In genomic region chr9:75760075-75760474, GRCm38 (mm10) we compare ENCODE assay signal across 9 mouse cellular contexts. TPM values are rescaled to one million over a fixed set of nuclear protein-coding genes. Genes with fewer than 3 reads are reported as not detected.
A peak's percentile ranks its signal among the peaks of the same experiment; 100 is the strongest.
DNase-seq lines count a peak whose midpoint lies in the region; ATAC-seq and TF ChIP-seq lines count a peak whose summit lies in the region.
"Had no signal": no experiment of that assay in that cellular context is flagged by ENCODE, and none has a peak within 500 bp of the region (broad histone marks: within the 10 kb centered on the region; RNA-seq: fewer than 3 reads in every experiment).

No protein-coding gene starts in this region.

- no peaks in the 10 kb centered on the region for H3K9me3 ChIP-seq in hindbrain, embryonic 14.5 days (ENCODE audit: control insufficient read depth, low read length)
- H3K9me3 ChIP-seq in hindbrain, embryonic 10.5 days = no peaks in the 10 kb centered on the region
- H3K9me3 ChIP-seq in midbrain, postnatal 0 days (ENCODE audit: low read length) = no peaks in the 10 kb centered on the region
- no peaks in the 10 kb centered on the region for H3K9me3 ChIP-seq in midbrain, embryonic 10.5 days (replicated peaks)
- H3K9me3 ChIP-seq: limb, embryonic 13.5 days; stomach, embryonic 15.5 days had no signal

- H3K4me2 ChIP-seq in hindbrain, embryonic 14.5 days (replicated peaks) = no peak overlapping the region
- H3K4me2 ChIP-seq in midbrain, postnatal 0 days (ENCODE audit: low read depth, low read length, poor library complexity, severe bottlenecking) = no peak overlapping the region
- H3K4me2 ChIP-seq: limb, embryonic 13.5 days; stomach, embryonic 15.5 days had no signal

- H3K36me3 ChIP-seq in hindbrain, embryonic 14.5 days (replicated peaks; ENCODE audit: control insufficient read depth, insufficient read depth) = no peaks in the 10 kb centered on the region
- H3K36me3 ChIP-seq in hindbrain, embryonic 10.5 days = no peaks in the 10 kb centered on the region
- H3K36me3 ChIP-seq in midbrain, postnatal 0 days (ENCODE audit: insufficient read depth, low read length) = no peaks in the 10 kb centered on the region
- no peaks in the 10 kb centered on the region for H3K36me3 ChIP-seq in midbrain, embryonic 10.5 days
- H3K36me3 ChIP-seq: limb, embryonic 13.5 days; stomach, embryonic 15.5 days had no signal

- H3K4me3 ChIP-seq in hindbrain, embryonic 14.5 days (replicated peaks; ENCODE audit: low read length) = no peak overlapping the region
- no peak overlapping the region for H3K4me3 ChIP-seq in hindbrain, embryonic 10.5 days
- no peak overlapping the region for H3K4me3 ChIP-seq in midbrain, postnatal 0 days (ENCODE audit: low read depth, low read length)
- H3K4me3 ChIP-seq in midbrain, embryonic 10.5 days = no peak overlapping the region
- H3K4me3 ChIP-seq: limb, embryonic 13.5 days; stomach, embryonic 15.5 days had no signal

- no peaks in the 10 kb centered on the region for H3K27me3 ChIP-seq in hindbrain, embryonic 14.5 days (ENCODE audit: control insufficient read depth, insufficient read depth, low read length)
- no peaks in the 10 kb centered on the region for H3K27me3 ChIP-seq in hindbrain, embryonic 10.5 days (ENCODE audit: insufficient read depth, poor library complexity, severe bottlenecking)
- H3K27me3 ChIP-seq in midbrain, postnatal 0 days (ENCODE audit: insufficient read depth, low read length) = no peaks in the 10 kb centered on the region
- no peaks in the 10 kb centered on the region for H3K27me3 ChIP-seq in midbrain, embryonic 10.5 days (ENCODE audit: low read depth, poor library complexity, severe bottlenecking)
- H3K27me3 ChIP-seq: stomach, embryonic 15.5 days had no signal

- peak; percentile 71 for TF ChIP-seq CTCF in midbrain, postnatal 0 days (IDR thresholded peaks at IDR 0.05)

- no peak for ATAC-seq in hindbrain, embryonic 14.5 days (ENCODE audit: low FRiP score)
- ATAC-seq in midbrain, postnatal 0 days (ENCODE audit: low FRiP score) = no peak
- peak; percentile 71; the same call in 1 of the 2 replicates for ATAC-seq in megakaryocyte-erythroid progenitor cell, adult 5-6 weeks (replicated peaks; ENCODE audit: low FRiP score, low TSS enrichment, poor library complexity, severe bottlenecking)

- peak; percentile 58 for DNase-seq in hindbrain, embryonic 14.5 days (ENCODE audit: low spot score)
- no peak for DNase-seq in hindbrain, embryonic 10.5 days (ENCODE audit: low spot score)
- DNase-seq in midbrain, postnatal 0 days (ENCODE audit: low spot score) = peak; percentile 26
- no peak for DNase-seq in midbrain, embryonic 10.5 days (ENCODE audit: low spot score)
- DNase-seq in adipocyte (ENCODE audit: low spot score) = peak; percentile 40
- DNase-seq in cerebellum, adult 9-10 months = no peak

- H3K4me1 ChIP-seq in hindbrain, embryonic 14.5 days (replicated peaks; ENCODE audit: control insufficient read depth, insufficient read depth, low read length) = no peaks in the 10 kb centered on the region
- no peaks in the 10 kb centered on the region for H3K4me1 ChIP-seq in hindbrain, embryonic 10.5 days (replicated peaks)
- no peaks in the 10 kb centered on the region for H3K4me1 ChIP-seq in midbrain, postnatal 0 days (ENCODE audit: insufficient read depth, low read length)
- H3K4me1 ChIP-seq in midbrain, embryonic 10.5 days = no peaks in the 10 kb centered on the region
- H3K4me1 ChIP-seq: limb, embryonic 13.5 days; stomach, embryonic 15.5 days had no signal

- H3K9ac ChIP-seq in hindbrain, embryonic 14.5 days = no peak overlapping the region
- H3K9ac ChIP-seq in midbrain, postnatal 0 days (replicated peaks; ENCODE audit: low read length, poor library complexity, severe bottlenecking) = no peak overlapping the region
- H3K9ac ChIP-seq: limb, embryonic 13.5 days; stomach, embryonic 15.5 days had no signal

- WGBS in hindbrain, embryonic 14.5 days = 35% methylated on average over 5 of the region's 5 CpGs
- WGBS in hindbrain, embryonic 10.5 days = 44% methylated on average over 5 of the region's 5 CpGs
- 31% methylated on average over 5 of the region's 5 CpGs for WGBS in midbrain, postnatal 0 days
- WGBS in midbrain, embryonic 10.5 days = 47% methylated on average over 5 of the region's 5 CpGs

- H3K27ac ChIP-seq in hindbrain, embryonic 14.5 days = no peak overlapping the region
- H3K27ac ChIP-seq in hindbrain, embryonic 10.5 days = no peak overlapping the region
- no peak overlapping the region for H3K27ac ChIP-seq in midbrain, postnatal 0 days (ENCODE audit: low read depth, low read length)
- H3K27ac ChIP-seq in midbrain, embryonic 10.5 days (replicated peaks) = no peak overlapping the region
- H3K27ac ChIP-seq: limb, embryonic 13.5 days; stomach, embryonic 15.5 days had no signal

RNA-seq across cellular contexts. Expression of gene Bmp5, which starts 15.1 kb away (rescaled TPM):
- 3.9 and 5.4 TPM in 2 replicates for polyA plus RNA-seq in hindbrain, embryonic 14.5 days (2014; fragmentation: Nextera tagmentation; extraction: Ambion mirVana)
- 2.1 and 2.9 TPM in 2 replicates for polyA plus RNA-seq in hindbrain, embryonic 10.5 days (2016; fragmentation: Nextera tagmentation; extraction: Ambion mirVana)
- 2.8 and 3.0 TPM in 2 replicates for total RNA-seq in midbrain, postnatal 0 days (2014; rRNA removed)
- polyA plus RNA-seq in midbrain, postnatal 0 days (2015; fragmentation: Nextera tagmentation; extraction: Ambion mirVana) = 2.5 and 3.1 TPM in 2 replicates
- polyA plus RNA-seq in midbrain, embryonic 10.5 days (2016; fragmentation: Nextera tagmentation; extraction: Ambion mirVana) = 3.1 and 4.8 TPM in 2 replicates
- not detected in 2 replicates for total RNA-seq in megakaryocyte-erythroid progenitor cell, adult 5-6 weeks (2014; fragmentation: Nextera tagmentation)
- not detected in 2 replicates for total RNA-seq in megakaryocyte-erythroid progenitor cell, adult 5-6 weeks (2017)

Comparison
In these comparisons a context has a peak if more than half of its experiments do, and no peak if none do; other contexts are left out.
1. DNase-seq: peak in hindbrain, embryonic 14.5 days (single experiment), midbrain, postnatal 0 days (single experiment) and adipocyte (single experiment); none in hindbrain, embryonic 10.5 days (single experiment), midbrain, embryonic 10.5 days (single experiment) and cerebellum, adult 9-10 months (single experiment).